ENCODE assay signal across 27 mouse cellular contexts in genomic region chr5:119304721-119305120, GRCm38 (mm10).
"Had no signal": no experiment of that assay in that cellular context is flagged by ENCODE, and none has a peak within 500 bp of the region (broad histone marks: within the 10 kb centered on the region; RNA-seq: fewer than 3 reads in every experiment).

No protein-coding gene starts in this region.

- H3K27me3 ChIP-seq: midbrain, embryonic 15.5 days; neural tube, embryonic 12.5 days; neural tube, embryonic 15.5 days; stomach, embryonic 15.5 days had no signal

- H3K9ac ChIP-seq: limb, embryonic 12.5 days; limb, embryonic 15.5 days; liver, embryonic 14.5 days; liver, postnatal 0 days; lung, embryonic 14.5 days; midbrain, embryonic 15.5 days; neural tube, embryonic 12.5 days; neural tube, embryonic 15.5 days; stomach, embryonic 15.5 days had no signal

- ATAC-seq: liver, postnatal 0 days; lung, postnatal 0 days; midbrain, embryonic 15.5 days had no signal

- H3K4me1 ChIP-seq: megakaryocyte, embryonic 14.5 days; neural tube, embryonic 12.5 days; neural tube, embryonic 15.5 days had no signal

- H3K9me3 ChIP-seq: limb, embryonic 12.5 days; limb, embryonic 15.5 days; midbrain, embryonic 10.5 days; midbrain, embryonic 15.5 days; neural tube, embryonic 12.5 days; neural tube, embryonic 15.5 days; stomach, embryonic 15.5 days had no signal

- H3K27ac ChIP-seq: kidney, postnatal 0 days; layer of hippocampus, adult 2 months; left cerebral cortex, adult 2 months; limb, embryonic 12.5 days; limb, embryonic 15.5 days; liver, embryonic 14.5 days; macrophage; midbrain, embryonic 10.5 days; midbrain, embryonic 15.5 days; neural tube, embryonic 12.5 days; neural tube, embryonic 15.5 days; stomach, embryonic 15.5 days had no signal

- H3K36me3 ChIP-seq: limb, embryonic 12.5 days; limb, embryonic 15.5 days; midbrain, embryonic 10.5 days; midbrain, embryonic 15.5 days; neural tube, embryonic 12.5 days; neural tube, embryonic 15.5 days; stomach, embryonic 15.5 days had no signal

- DNase-seq: kidney, adult 11 months; kidney, postnatal 25 days; layer of hippocampus, postnatal 36 days; left cerebral cortex, postnatal 4 days; liver, postnatal 0 days; lung, embryonic 14.5 days; right cerebral cortex, adult 18-20 months; right cerebral cortex, postnatal 14 days; right cerebral cortex, postnatal 4 days; thymus, adult 2 months; thymus, postnatal 14 days; thymus, postnatal 4 days had no signal

- H3K4me3 ChIP-seq: layer of hippocampus, adult 2 months; left cerebral cortex, adult 2 months; limb, embryonic 12.5 days; limb, embryonic 15.5 days; megakaryocyte, embryonic 14.5 days; midbrain, embryonic 10.5 days; midbrain, embryonic 15.5 days; neural tube, embryonic 12.5 days; neural tube, embryonic 15.5 days; stomach, embryonic 15.5 days had no signal

- H3K4me2 ChIP-seq: limb, embryonic 12.5 days; limb, embryonic 15.5 days; liver, embryonic 11.5 days; lung, embryonic 14.5 days; midbrain, embryonic 15.5 days; neural tube, embryonic 12.5 days; neural tube, embryonic 15.5 days; stomach, embryonic 15.5 days had no signal
